Mouse (Mus musculus) G1E (cell line): ENCODE results near the gene Gm20661.

Experiments used
- CTCF ChIP-seq: IDR thresholded peaks from 2 replicates; pipeline ENCODE4 v1.5.1; 2012; ENCODE audit warnings: low read depth, low read length, inconsistent platforms, mixed read lengths
- GATA1 ChIP-seq: IDR thresholded peaks from 2 replicates; pipeline ENCODE4 v1.6.1; 2012; ENCODE audit warnings: borderline replicate concordance, low read length, inconsistent platforms, mixed read lengths
- POLR2AphosphoS5 ChIP-seq: IDR thresholded peaks from 2 replicates; pipeline ENCODE4 v1.6.1; 2012; ENCODE audit warnings: low read depth, low read length, inconsistent platforms; ENCODE audit not compliant: insufficient replicate concordance
- TAL1 ChIP-seq: conservative IDR thresholded peaks from 2 replicates; pipeline ENCODE4 v1.6.1; 2012; ENCODE audit warnings: low read depth, low read length, inconsistent platforms, mixed read lengths

GRCm38 (mm10) chr9:107966676-107967075 lies 16.2 kb upstream of the Gm20661 start:
- no peak for TF ChIP-seq CTCF
- TF ChIP-seq GATA1 = no peak
- no peak for TF ChIP-seq POLR2AphosphoS5
- TF ChIP-seq TAL1 = no peak
